Mouse (Mus musculus) urinary bladder, postnatal 36 days (tissue): ENCODE data around the gene St7.

ENCODE experiments used
- DNase-seq, 2 experiments: peaks; one replicate each; pipeline ENCODE4 v3.0.0; 2022; ENCODE audit warnings: low spot score in 2 of 2, mixed read lengths in 1 of 2

St7 gene

DNA sequence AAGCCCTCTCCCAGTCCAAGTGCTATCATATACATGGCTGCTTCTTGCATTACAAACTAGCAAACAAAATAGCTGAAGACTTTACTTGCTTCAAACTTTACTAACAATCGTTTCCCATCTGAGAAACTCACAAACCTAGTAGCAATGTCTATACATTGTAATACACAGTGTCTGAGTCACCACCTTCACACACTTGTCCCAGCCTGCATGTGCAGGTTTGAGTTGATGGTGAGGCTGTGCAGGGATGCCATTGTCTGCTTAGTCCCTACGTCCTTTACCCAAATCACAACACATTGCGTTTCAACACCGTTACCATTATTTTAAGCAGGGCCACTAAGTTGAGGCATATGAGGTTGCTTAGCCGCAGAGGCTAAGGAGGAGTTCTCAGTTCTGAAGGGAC, 26.7 kb downstream of the St7 start:
- no peak for DNase-seq

DNA sequence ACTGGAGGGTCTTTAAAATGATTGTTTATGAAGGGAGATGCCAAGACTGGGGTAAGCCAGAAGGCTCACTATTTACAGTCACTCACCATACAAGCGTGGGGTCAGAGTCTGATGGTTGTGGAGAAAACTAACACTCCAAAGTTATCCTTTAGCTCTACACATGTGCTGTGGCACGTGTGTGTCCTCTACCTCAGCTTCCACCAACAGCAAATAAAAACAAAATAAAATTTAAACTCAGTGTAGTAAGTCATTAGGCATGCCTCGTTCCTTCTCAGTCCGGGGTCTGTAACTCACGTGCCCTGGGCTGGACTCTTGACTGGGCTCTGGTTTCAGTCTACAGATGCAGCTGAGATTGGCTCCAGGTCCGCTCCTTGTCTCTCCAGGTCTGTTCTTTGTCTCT, 27.3 kb downstream of the St7 start:
- DNase-seq: no peak

DNA sequence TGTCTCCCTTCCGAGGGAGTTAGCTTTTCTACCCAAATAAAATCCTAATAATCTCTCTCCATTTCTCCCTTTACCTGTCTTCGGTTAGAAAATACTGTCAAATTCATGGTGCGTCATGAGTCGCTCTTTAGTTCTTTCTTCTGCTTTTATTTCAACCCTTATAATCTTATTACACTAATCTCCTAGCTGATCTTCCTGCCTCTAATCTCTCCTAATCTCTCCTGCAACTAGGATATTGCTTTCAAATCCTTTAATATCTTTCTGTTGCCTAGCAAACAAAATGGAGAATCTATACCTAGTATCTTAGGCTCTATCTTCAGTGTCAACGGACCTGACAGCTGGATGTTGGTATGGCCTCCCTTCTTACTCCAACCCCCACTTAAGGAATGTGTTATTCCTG, 29.0 kb downstream of the St7 start:
- DNase-seq: no peak

DNA sequence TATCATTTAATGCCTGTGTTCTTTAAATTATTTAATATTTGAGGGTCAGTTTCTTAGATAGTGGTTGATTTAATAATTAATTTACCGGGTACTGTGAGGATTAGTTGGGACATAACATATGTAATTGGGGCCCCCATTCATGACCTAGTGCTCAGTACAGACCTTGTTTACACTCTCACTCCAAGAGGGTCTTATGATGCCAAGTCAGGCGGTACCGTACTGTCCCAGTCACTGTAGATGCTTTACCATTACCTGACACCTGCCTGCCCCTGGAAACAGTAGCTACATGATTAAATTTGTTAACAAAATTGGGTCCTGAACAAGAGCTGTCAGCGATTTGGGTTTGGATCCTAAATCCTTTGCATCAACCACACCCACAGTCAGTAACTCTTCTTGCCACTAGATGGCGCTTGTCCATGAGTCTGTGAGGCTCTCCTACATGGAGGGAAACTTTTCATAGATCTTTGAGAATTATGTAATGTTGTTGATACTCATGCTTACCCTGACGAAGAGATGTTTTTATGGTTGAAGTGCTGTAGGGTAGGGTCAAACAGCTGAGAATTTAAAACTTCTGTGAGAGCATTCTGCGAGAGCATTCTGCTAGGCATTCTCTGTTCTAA, 33.2 kb downstream of the St7 start:
- DNase-seq: peak; percentile 26 to 56

DNA sequence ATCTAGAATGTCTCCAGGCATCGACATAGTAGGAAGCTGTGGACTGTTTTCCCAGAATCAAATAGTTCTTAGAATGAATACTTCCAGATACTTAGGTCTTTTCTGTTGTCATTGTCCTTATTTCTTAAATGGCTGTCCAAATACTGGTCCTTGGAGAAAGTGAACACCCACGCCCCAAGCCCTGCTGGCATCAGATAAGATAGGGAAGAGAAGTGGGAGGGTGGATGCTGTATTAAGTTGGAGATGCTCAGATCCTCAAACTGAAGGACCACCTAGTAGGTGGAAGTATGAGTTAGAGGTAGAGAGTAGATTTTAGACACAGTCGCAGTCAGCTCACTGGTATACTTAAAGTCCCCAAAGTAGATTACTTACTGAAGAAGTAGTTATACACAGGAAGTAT, 34.5 kb downstream of the St7 start:
- DNase-seq: no peak

DNA sequence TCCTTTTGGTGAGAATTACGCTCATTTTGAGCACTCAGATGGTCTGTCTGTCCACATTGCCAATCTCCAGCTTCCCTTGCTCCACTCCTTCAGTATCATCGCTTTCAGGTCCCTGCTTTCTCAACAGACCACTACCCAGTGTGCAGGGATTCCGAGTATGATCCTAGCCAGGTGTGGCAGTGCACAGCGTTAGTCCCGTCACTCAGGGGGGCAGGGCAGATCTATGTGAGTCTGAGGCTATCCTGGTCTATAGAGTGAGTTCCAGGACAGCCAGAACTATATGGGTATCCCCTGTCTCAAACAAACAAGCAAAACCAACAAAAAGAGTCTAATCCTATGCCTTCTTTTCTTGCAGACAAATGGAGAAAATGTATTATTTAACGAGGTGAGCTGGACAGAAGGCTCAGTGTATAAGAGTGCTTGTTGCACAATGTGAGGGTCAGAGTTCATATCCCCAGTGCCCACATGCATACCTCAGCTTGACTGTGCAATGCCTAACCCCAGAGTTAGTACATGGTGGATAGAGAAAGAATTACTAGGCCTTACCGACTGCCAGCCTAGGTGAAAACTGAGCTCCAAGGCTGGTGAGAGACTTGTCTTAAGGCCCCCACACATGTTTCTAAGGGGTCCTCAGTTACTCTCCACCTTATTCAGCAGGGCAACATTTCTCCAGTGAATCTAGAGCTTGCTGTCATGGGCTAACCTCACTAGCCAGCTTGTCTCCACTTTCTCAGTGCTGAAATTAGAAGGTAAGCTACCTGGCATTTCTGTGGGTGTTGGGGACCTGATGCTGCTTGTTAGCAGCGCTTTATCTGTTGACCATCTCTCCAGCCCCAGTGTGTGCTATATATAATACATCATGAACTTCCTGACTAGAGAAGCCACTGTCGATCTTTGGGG, 35.4 kb downstream of the St7 start:
- no peak for DNase-seq

DNA sequence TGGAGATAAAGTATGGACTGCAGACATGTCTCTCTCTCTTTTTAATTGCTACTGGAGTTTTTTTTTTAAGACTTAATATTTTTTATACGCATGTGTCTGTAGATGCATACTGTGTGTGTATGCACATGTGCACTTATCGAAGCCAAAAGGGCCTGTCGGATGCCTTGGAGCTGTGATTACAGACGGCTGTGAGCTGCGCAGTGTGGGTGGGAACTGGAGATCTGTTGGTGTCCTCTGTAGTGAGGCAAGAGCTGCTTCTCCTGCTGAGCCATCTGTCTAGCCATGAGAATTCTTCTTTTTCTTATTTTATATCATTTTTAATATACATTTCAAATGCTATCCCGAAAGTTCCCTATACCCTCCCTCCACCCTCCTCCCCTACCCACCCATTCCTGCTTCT, 37.4 kb downstream of the St7 start:
- DNase-seq: no peak

DNA sequence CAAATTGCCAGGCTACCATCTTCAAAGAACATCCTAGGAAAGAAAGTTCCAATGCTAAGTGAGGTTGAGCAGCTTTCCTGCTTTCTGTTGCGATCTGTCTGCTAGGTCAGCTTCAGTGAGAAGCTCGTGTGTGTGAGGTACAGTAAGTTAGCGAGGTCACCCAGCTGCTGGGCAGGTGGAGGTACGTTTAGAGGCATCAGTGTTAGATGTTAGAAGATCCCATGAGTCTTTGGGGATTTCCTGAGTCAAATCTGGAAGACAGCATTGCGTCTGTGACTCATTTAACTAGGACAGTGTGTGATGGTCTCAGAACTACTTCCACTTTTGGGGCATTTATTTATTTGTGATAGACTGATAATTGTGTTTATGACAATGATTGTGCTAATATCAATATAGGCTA, 39.0 kb downstream of the St7 start:
- no peak for DNase-seq

DNA sequence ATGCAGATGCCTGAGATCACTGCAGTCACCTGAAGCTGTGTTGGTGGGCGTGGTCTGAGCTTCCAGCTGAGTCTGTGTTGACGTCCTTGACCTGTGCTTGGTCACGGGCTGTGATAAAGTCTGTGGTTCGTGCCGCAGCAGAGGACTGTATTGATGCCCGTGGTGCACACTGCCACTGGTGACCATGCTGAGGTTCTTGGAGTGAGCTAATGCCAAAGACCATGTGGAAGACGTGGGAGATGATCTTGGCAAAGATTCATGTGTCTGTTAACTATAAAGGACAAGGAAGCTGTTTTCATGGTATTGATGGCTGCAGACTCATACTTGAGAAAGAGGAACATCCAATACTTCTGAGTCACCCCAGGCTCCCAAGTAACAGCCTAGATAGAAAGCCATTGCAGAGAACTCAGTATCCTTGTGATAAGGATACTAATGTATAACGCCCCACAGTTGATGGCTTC, 41.2 kb downstream of the St7 start:
- DNase-seq: no peak

DNA sequence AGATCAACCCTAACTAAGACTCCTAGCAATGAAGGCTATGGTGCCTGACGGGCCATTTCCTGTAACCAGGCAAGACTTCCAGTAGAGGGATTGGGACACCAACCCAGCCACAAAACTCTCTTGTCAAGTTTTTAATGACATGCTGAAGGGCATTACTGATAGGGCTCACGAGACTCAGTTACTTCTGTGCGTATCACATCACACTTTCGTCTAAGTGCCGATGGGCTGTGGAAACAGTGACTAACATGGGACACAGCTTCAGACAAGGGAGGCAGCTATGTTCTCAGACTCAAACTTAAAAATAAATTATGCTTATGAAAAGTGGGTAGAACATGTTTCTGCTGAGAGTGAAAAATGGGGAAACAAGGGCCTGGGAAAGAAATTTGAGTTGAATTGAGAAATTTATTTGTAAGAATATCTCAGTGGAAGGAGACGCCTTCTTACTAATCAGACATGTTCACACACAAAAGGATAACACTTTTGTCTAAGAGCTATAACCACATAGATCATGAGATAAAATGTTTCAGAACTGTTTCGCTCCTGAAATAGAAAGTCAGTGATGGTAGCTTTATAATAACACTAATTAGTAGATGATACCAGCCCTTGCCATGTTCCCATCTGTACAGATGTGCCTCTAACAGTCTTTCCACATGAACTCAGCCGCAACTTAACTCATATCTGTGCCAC, 44.7 kb downstream of the St7 start:
- no peak for DNase-seq

DNA sequence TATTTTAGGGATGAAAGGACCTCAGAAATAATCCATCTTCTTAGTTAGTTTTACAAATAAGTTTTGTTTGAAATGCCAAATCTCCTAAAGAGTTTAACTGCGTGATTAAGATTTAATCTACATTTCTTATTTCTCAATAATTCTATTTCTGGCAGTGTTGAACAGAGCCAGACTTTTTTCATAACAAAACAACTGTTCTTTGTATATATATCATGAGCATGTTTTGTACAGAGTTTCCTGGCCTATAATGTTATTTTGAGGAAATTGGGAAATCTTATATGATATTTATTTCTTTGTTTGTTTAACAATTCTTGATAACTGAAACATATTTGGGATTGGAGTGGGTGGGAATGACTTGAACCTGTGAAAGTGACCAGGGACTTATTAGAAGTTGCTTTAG, 47.4 kb downstream of the St7 start:
- DNase-seq: no peak

DNA sequence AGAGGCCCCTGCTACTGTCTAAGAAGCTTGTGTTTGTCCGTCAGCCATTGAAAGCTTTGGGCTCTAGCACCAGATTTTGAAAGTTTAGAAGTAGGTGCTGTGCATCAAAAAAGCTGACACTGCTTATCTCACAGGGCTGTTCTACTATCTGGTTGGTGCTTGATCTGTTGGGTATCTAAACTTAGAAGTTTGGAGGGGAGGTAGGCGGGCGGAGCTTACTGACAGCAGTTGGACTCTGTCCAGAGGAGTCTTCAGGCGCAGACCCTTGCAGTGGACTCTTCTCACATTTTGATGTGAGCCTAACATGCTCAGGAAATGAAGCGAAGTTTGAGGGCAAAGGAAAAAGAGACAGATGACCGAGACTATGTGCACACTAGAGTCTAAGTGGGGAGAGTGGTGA, 48.9 kb downstream of the St7 start:
- no peak for DNase-seq

DNA sequence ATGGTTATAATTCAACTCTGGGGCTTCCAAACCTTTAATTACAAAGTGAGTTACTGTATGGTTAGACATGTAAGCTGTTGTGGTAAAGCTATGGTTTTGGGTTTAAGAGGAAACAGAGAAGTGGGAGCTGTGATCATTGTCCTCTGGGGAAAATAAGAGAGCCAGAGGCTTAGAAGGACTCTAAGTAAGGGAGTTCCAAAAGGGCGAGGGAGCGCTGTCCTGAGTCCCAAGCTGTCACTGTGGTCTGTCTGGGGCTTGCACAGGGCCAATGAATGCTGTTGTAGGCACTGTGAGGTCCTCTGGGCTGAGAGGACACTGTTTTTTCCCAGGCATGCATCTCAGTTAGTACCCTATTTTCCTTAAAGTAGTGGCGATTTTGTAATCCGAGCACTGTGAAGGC, 49.5 kb downstream of the St7 start:
- no peak for DNase-seq

DNA sequence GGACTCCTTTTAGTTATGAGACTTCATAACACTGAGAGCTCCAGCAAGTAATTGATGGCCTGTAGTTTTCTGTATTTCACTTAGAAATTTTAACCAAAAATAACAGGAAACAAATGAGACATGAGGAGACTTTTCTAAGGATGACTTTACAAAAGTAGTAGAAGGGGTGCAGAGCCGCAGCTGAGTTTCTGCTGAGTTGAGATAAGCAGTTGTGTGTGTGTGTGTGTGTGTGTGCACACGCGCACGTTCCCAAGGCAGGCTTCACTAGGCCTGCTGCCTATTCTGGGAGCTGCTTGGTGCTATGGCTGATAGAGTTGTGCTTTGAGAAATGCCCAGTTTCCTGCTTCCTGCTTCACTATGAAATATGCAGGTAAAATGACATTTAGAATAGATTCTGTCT, 50.6 kb downstream of the St7 start:
- no peak for DNase-seq

DNA sequence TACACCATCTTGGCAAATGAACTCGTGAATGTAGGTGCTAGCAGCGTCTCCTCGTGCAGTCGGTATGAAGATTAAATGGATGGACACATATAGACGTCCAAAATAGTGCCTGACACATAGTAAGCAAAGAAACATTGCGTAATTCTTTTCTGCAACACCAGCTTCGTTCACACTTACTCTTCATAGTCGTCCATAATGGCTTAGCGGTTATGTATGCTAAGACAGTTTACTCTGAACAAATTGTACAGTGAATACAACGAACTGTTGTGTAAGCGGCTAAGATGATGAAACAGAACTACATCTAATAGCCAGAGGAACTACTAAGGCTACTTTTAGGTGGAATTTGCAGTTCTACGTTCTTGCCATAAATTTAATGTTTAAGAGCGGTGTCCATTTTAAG, 55.0 kb downstream of the St7 start:
- no peak for DNase-seq

DNA sequence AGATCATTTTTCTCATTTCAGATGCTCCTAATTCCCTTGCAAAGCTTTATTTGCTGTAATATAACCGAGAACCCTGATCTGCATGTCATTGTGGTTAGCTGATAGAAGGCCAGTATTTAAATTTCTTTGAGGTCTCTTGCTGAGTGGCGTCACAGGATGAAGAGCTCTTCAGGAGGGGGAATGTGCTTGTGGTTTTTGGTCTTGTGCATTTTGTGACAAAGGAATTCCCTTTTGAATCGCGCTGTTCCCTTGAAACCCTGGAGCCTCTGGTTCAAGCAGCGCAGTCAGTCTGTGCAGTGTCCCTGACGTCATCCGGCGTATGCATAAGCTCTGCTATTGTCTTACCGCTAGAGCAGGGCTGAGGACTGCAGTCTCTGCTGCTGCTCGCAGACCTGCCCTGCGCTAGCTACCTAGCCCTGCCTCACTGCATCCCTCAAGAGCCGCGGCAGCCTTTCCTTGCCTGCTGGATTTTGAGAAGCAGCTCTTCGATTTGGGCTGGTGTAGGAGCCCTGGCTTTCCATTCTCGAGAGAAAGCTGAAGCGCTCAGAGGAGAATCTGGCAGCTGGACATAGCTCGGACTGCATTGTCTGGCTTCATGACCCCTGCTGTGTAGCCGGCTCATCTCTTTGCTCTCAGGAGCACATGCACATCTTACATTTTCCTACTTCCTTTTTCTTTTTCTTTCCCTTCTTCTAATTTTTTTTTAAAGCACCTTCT, 56.3 kb downstream of the St7 start:
- DNase-seq: peak; percentile 17 to 25

DNA sequence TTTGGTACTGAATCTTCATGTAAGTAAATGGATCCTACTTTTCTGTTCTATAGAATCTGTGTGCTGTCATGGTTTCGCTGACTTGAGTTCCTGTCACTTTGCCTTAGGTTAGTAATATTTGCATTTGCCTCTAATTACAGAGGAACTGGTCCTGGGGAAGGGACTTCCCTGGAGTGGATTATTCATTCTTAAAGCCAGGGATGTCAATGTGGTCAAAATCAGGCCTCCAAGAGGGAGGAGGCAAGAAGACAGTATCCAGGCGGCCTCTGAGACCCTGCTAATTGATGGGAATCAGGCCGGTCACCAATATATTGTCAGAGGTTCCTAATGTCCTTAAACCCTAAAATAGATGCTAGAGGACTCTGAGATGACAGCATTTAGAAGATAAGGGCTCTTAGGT, 56.9 kb downstream of the St7 start:
- DNase-seq: no peak

DNA sequence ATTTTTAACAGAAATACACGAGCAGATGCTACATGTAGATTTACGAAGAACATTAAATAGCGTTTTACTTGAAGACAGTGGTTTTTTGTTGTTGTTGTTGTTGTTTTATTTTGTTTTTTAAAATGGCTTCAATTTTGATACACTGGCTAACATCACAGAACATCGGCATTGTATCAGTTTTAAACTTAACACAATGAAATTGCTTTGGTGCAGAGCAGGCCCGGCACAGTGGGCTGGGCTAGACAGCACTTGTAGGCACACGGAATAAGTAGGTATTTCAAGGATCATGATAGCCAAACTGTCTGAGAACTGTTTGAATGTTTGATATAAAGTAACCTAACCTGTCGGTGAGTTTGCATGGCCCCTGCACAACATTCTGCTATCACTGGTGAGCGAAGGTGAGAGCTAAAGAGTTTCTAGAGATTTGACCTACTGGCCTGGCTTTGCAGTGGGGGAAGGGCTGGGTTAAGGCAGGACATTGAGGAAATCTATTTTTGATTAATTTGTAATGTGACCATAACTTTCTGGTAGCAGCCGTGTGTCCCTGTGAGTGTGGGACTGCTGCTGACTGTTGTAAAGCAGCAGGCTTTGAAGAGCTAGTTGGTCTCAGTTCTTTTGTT, 57.4 kb downstream of the St7 start:
- DNase-seq: no peak

DNA sequence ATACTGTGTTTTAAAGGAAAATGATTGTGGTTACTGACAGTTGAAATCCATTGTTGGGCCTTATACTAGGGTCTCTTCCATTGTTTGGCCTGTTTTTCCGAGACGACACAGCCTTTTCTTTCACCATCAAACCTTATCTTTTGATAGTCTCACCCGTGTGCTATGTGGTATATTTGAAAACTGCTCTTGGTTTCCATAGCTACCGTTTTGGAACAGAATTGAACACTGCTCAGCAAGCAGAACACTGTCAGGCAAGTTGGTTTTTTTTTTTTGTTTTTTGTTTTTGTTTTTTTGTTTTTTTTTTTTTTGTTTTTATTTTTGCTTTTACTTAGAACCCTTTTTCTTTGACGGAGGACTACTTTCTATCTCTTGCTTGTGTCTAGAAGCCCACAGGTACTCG, 58.2 kb downstream of the St7 start:
- DNase-seq: no peak

DNA sequence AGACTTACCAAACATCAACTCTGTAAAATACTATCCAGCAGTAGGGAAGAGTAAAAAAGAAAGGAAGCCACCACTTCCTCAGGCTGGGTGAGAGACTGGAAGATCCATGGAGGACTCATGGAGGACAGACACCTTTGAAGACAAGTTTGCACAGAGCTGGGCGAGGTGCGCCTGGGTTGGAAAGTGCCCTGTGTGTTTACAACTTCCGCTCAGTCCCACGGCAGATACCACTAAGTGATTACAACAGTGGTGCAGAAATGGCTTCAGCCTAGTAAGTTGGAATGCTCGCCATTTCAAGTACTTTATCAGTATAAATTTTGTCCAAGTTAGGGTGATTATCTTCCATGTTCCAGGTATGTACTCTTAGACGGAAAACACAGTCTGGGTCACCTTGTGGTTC, 63.2 kb downstream of the St7 start:
- no peak for DNase-seq

DNA sequence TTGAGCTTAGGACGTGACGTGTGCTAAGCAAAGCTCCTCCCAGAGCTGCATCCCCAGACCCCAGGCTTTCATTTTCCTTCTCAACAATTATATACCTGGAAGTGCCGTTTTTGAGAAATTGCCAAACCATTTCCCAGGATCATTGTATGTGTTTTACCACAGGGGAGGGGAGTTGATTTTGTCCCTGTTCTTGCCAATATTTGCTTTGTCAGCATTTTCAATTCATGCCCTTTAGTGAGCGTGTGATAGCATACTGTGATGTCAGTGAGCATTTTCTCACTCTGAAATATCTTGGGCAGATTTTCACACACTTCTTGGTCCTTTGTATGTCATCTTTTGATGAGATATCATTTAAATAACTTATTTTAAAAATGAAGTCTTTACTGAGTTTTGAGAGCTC, 65.8 kb downstream of the St7 start:
- no peak for DNase-seq
